ENCODE assay signal across 12 mouse cellular contexts in the genomic region with DNA sequence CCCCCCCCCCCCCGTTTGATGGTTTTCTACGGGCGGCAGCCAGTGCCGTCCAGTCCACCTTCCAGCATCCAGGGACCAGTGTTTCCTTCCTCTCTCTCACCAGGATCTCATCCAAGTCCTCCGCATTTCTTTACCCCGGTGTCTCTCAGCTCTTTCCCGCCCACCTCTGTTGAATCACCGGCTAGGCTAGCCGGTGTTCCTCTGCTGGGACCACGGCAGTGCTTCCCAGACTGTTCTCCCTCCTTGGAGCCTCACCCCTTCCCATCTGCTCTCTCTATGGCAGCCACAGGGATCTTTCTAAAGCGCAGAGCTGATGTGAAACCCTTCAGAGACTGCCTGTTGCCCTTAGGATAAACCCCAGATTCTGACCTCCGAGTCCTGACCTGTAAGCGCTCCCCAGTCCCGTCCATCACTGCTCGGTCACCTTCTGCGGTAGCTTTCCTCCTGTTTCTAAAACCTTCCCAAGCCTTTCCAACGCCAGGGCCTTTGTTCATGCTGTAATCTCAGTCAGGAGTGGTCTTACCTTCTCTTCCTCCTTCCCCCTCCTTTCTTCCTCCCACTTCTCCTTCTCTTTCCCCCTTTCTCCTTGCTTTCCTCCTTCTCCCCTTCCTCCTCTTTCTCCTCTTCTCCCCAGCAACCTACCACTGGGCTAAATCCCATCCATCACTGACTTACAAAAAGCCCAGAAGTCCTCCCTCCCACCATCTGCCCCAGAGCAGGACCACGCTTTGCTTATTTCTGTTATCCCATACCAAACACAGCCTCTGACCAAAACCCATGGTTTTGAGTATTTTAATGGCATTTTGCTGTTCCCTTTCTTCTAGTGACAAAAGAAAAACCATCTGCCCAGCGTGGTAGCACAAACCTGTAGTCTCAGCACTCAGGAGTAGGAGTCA. TPM values are rescaled to one million over a fixed set of nuclear protein-coding genes. Genes with fewer than 3 reads are reported as not detected.
A peak's percentile ranks its signal among the peaks of the same experiment; 100 is the strongest.
DNase-seq lines count a peak whose midpoint lies in the region; ATAC-seq and TF ChIP-seq lines count a peak whose summit lies in the region.
"Had no signal": no experiment of that assay in that cellular context is flagged by ENCODE, and none has a peak within 500 bp of the region (broad histone marks: within the 10 kb centered on the region; RNA-seq: fewer than 3 reads in every experiment).

No protein-coding gene starts in this region.

- 26% methylated on average over 18 of the region's 19 CpGs for whole genome bisulfite sequencing in embryonic facial prominence, embryonic 14.5 days
- 27% methylated on average over 16 of the region's 19 CpGs for WGBS in liver, postnatal 0 days (ENCODE audit: insufficient replicate concordance)
- 18% methylated on average over 19 of the region's 19 CpGs for WGBS in stomach, postnatal 0 days

- H3K27me3 ChIP-seq in embryonic facial prominence, embryonic 14.5 days (replicated peaks; ENCODE audit: control insufficient read depth, insufficient read depth, low read length): no peaks in the 10 kb centered on the region
- H3K27me3 ChIP-seq in liver, postnatal 0 days (ENCODE audit: insufficient read depth, low read length): peaks cover 8% of the 10 kb centered on the region; the same call in 1 of the 2 replicates
- no peaks in the 10 kb centered on the region for H3K27me3 ChIP-seq in stomach, postnatal 0 days (ENCODE audit: control insufficient read depth, insufficient read depth, low read length)

- H3K36me3 ChIP-seq in embryonic facial prominence, embryonic 14.5 days (ENCODE audit: control insufficient read depth, insufficient read depth, low read length): no peaks in the 10 kb centered on the region
- no peaks in the 10 kb centered on the region for H3K36me3 ChIP-seq in liver, postnatal 0 days (replicated peaks; ENCODE audit: insufficient read depth, low read length)
- H3K36me3 ChIP-seq in stomach, postnatal 0 days (ENCODE audit: control insufficient read depth, insufficient read depth, low read length): no peaks in the 10 kb centered on the region
- H3K36me3 ChIP-seq: limb, embryonic 12.5 days had no signal

- H3K9me3 ChIP-seq in embryonic facial prominence, embryonic 14.5 days (ENCODE audit: control insufficient read depth, low read length): no peaks in the 10 kb centered on the region
- no peaks in the 10 kb centered on the region for H3K9me3 ChIP-seq in liver, postnatal 0 days (ENCODE audit: low read length)
- H3K9me3 ChIP-seq in stomach, postnatal 0 days (ENCODE audit: control insufficient read depth, low read length): no peaks in the 10 kb centered on the region
- H3K9me3 ChIP-seq: limb, embryonic 12.5 days had no signal

- ATAC-seq in embryonic facial prominence, embryonic 14.5 days (ENCODE audit: low read depth): no peak
- no peak for ATAC-seq in liver, postnatal 0 days
- no peak for ATAC-seq in stomach, postnatal 0 days (ENCODE audit: low FRiP score, low TSS enrichment)

- no peak overlapping the region for H3K4me2 ChIP-seq in embryonic facial prominence, embryonic 14.5 days (ENCODE audit: low read depth, low read length)
- no peak overlapping the region for H3K4me2 ChIP-seq in liver, postnatal 0 days (ENCODE audit: low read depth, low read length)
- H3K4me2 ChIP-seq in stomach, postnatal 0 days (replicated peaks; ENCODE audit: low read depth): no peak overlapping the region
- H3K4me2 ChIP-seq: limb, embryonic 12.5 days had no signal

- no peak overlapping the region for H3K4me3 ChIP-seq in layer of hippocampus, adult 2 months
- H3K4me3 ChIP-seq in embryonic facial prominence, embryonic 14.5 days (ENCODE audit: low read depth, low read length): no peak overlapping the region
- H3K4me3 ChIP-seq in liver, postnatal 0 days (ENCODE audit: low read depth, low read length): no peak overlapping the region
- H3K4me3 ChIP-seq in stomach, postnatal 0 days (ENCODE audit: low read depth, low read length): no peak overlapping the region
- H3K4me3 ChIP-seq: limb, embryonic 12.5 days had no signal

- H3K9ac ChIP-seq in embryonic facial prominence, embryonic 14.5 days (ENCODE audit: low read depth, low read length): no peak overlapping the region
- H3K9ac ChIP-seq in liver, postnatal 0 days (replicated peaks): no peak overlapping the region
- H3K9ac ChIP-seq in stomach, postnatal 0 days (ENCODE audit: low read length): no peak overlapping the region
- H3K9ac ChIP-seq: limb, embryonic 12.5 days had no signal

- H3K27ac ChIP-seq in layer of hippocampus, adult 2 months: no peak overlapping the region
- no peak overlapping the region for H3K27ac ChIP-seq in embryonic facial prominence, embryonic 14.5 days (replicated peaks; ENCODE audit: low read depth, low read length)
- no peak overlapping the region for H3K27ac ChIP-seq in liver, postnatal 0 days (ENCODE audit: low read depth)
- no peak overlapping the region for H3K27ac ChIP-seq in stomach, postnatal 0 days (replicated peaks)
- H3K27ac ChIP-seq: limb, embryonic 12.5 days; macrophage had no signal

- DNase-seq in layer of hippocampus, adult 2 months (ENCODE audit: low spot score in 2 of 2): peak; percentile 32 to 75
- DNase-seq in layer of hippocampus, postnatal 14 days (ENCODE audit: low spot score in 2 of 2): no peak
- DNase-seq in embryonic facial prominence, embryonic 14.5 days (ENCODE audit: low spot score): peak; percentile 27
- DNase-seq in layer of hippocampus, adult 9-11 months: peak; percentile 79
- DNase-seq in right cerebral cortex, postnatal 10 days (ENCODE audit: low spot score in 2 of 2): peak; percentile 50 to 59
- DNase-seq in liver, postnatal 0 days: no peak
- DNase-seq in stomach, postnatal 0 days (ENCODE audit: low spot score): no peak
- no peak for DNase-seq in Muller cell, postnatal 12 days (ENCODE audit: inconsistent ontology term)
- DNase-seq: adrenal gland, adult 2 months; thymus, adult 18-20 months had no signal

- H3K4me1 ChIP-seq in embryonic facial prominence, embryonic 14.5 days (ENCODE audit: control insufficient read depth, insufficient read depth, low read length): no peaks in the 10 kb centered on the region
- no peaks in the 10 kb centered on the region for H3K4me1 ChIP-seq in liver, postnatal 0 days (ENCODE audit: insufficient read depth)
- no peaks in the 10 kb centered on the region for H3K4me1 ChIP-seq in stomach, postnatal 0 days (replicated peaks; ENCODE audit: control insufficient read depth, insufficient read depth)

- no peak for TF ChIP-seq EP300 in liver, postnatal 0 days (IDR thresholded peaks at IDR 0.05; ENCODE audit: low read depth)
- TF ChIP-seq EP300 in stomach, postnatal 0 days (optimal IDR thresholded peaks at IDR 0.05): no peak

- no peak for TF ChIP-seq CTCF in layer of hippocampus, adult 2 months (conservative IDR thresholded peaks at IDR 0.05)
- no peak for TF ChIP-seq CTCF in liver, postnatal 0 days (IDR thresholded peaks at IDR 0.05; ENCODE audit: low read depth)
- no peak for TF ChIP-seq CTCF in stomach, postnatal 0 days (IDR thresholded peaks at IDR 0.05; ENCODE audit: low read depth)

RNA-seq across cellular contexts. Expression of a gene that starts 14.3 kb away (rescaled TPM):
- 100 to 1,000 TPM; 685 to 700 TPM for total RNA-seq in layer of hippocampus, adult 2 months (2021)
- total RNA-seq in layer of hippocampus, postnatal 14 days (2021): 100 to 1,000 TPM; 865 to 866 TPM
- 833 and 912 TPM in 2 replicates for polyA plus RNA-seq in embryonic facial prominence, embryonic 14.5 days (2014; fragmentation: Nextera tagmentation; extraction: Ambion mirVana)
- 936 and 952 TPM in 2 replicates for polyA plus RNA-seq in liver, postnatal 0 days (2015; fragmentation: Nextera tagmentation; extraction: Ambion mirVana)
- 1,431 and 1,574 TPM in 2 replicates for polyA plus RNA-seq in stomach, postnatal 0 days (2015; fragmentation: Nextera tagmentation; extraction: Ambion mirVana)

RNA-seq across cellular contexts. Expression of a gene that starts 22.0 kb away (rescaled TPM):
- total RNA-seq in layer of hippocampus, adult 2 months (2021): 10 to 100 TPM; 22.3 to 25.4 TPM
- total RNA-seq in layer of hippocampus, postnatal 14 days (2021): 10 to 100 TPM; 28.8 to 31.4 TPM
- polyA plus RNA-seq in embryonic facial prominence, embryonic 14.5 days (2014; fragmentation: Nextera tagmentation; extraction: Ambion mirVana): 48.5 and 51.3 TPM in 2 replicates
- polyA plus RNA-seq in liver, postnatal 0 days (2015; fragmentation: Nextera tagmentation; extraction: Ambion mirVana): 20.3 and 24.2 TPM in 2 replicates
- polyA plus RNA-seq in stomach, postnatal 0 days (2015; fragmentation: Nextera tagmentation; extraction: Ambion mirVana): 63.3 and 65.4 TPM in 2 replicates

RNA-seq across cellular contexts. Expression of a gene that starts 22.1 kb away (rescaled TPM):
- total RNA-seq in layer of hippocampus, adult 2 months (2021): 10 to 100 TPM; 19.5 to 20.8 TPM
- total RNA-seq in layer of hippocampus, postnatal 14 days (2021): 10 to 100 TPM; 22.3 to 22.6 TPM
- polyA plus RNA-seq in embryonic facial prominence, embryonic 14.5 days (2014; fragmentation: Nextera tagmentation; extraction: Ambion mirVana): 26.5 and 26.7 TPM in 2 replicates
- 11.7 and 12.1 TPM in 2 replicates for polyA plus RNA-seq in liver, postnatal 0 days (2015; fragmentation: Nextera tagmentation; extraction: Ambion mirVana)
- 12.9 and 14.7 TPM in 2 replicates for polyA plus RNA-seq in stomach, postnatal 0 days (2015; fragmentation: Nextera tagmentation; extraction: Ambion mirVana)

RNA-seq across cellular contexts. Expression of a gene that starts 36.1 kb away (rescaled TPM):
- total RNA-seq in layer of hippocampus, adult 2 months (2021): 100 to 1,000 TPM in 1 of 2 experiments, 10 to 100 TPM in 1; 91.4 to 102 TPM
- total RNA-seq in layer of hippocampus, postnatal 14 days (2021): 10 to 100 TPM; 82.0 to 88.2 TPM
- polyA plus RNA-seq in embryonic facial prominence, embryonic 14.5 days (2014; fragmentation: Nextera tagmentation; extraction: Ambion mirVana): 203 and 230 TPM in 2 replicates
- 86.0 and 90.6 TPM in 2 replicates for polyA plus RNA-seq in liver, postnatal 0 days (2015; fragmentation: Nextera tagmentation; extraction: Ambion mirVana)
- 121 and 129 TPM in 2 replicates for polyA plus RNA-seq in stomach, postnatal 0 days (2015; fragmentation: Nextera tagmentation; extraction: Ambion mirVana)

Comparison
In these comparisons a context has a peak if more than half of its experiments do, and no peak if none do; other contexts are left out.
1. DNase-seq: peak in layer of hippocampus, adult 2 months (2 of 2), embryonic facial prominence, embryonic 14.5 days (single experiment), layer of hippocampus, adult 9-11 months (single experiment) and right cerebral cortex, postnatal 10 days (2 of 2); none in layer of hippocampus, postnatal 14 days (0 of 2), liver, postnatal 0 days (single experiment), stomach, postnatal 0 days (single experiment) and Muller cell, postnatal 12 days (single experiment).